Mouse (Mus musculus): ENCODE data around the gene Atp8b3.

Atp8b3 gene

DNA sequence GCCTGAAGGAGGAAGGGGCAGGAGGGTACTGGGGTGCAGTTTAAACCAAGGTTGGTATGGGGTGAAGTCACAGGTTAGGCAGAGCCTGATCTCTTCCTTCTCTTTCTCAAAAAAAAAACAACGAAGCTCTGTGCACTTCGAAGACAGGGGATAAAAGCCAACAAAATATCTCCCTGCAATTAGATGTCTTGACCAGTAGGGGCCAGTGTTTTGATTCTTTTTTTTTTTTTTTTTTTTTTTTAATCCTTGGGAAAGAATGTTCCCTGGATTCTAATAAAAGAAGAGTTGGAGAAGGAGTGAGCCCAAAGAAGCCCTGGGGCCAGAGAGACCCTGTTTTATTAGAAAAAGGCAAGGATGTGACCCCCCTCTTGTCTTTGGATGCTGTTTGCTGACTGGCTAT, 19.6 kb downstream of the Atp8b3 start:
- no peak for DNase-seq (ENCODE audit: low spot score)

DNA sequence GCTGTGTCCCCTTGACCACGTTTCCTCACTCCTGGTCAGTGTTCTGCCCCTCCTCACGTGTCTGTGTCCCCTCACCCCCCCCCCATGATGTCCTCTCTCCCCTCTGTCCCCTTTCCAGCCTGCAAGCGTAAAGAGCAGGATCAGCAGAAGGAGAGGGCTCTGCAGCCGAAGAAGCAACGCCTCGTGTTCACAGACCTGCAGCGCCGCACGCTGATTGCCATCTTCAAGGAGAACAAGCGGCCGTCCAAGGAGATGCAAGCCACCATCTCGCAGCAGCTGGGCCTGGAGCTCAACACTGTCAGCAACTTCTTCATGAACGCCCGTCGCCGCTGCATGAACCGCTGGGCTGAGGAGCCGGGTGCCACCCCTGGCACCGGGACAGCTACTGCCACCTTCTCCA, 25.2 kb downstream of the Atp8b3 start:
- DNase-seq (ENCODE audit: low spot score), result no peak

DNA sequence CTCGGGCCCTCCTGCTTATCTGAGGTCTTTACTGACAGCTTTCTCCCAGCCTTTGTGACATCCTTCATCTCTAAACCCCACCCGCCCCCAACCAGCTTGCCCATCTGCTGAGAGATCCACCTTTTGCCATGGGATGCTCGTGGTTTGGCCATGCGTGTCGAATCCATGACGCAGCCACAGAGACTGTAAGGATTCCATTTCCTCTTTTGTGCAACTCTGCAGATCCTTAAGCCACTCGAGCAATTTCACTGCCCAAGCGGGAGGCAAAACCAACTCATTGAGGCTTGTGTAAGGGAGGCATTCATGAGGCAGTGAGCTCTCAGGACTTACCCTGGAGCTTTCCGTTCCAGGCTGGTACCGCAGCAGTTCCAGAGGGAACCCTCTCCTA, 28.7 kb downstream of the Atp8b3 start:
- DNase-seq (ENCODE audit: low spot score), result no peak

DNA sequence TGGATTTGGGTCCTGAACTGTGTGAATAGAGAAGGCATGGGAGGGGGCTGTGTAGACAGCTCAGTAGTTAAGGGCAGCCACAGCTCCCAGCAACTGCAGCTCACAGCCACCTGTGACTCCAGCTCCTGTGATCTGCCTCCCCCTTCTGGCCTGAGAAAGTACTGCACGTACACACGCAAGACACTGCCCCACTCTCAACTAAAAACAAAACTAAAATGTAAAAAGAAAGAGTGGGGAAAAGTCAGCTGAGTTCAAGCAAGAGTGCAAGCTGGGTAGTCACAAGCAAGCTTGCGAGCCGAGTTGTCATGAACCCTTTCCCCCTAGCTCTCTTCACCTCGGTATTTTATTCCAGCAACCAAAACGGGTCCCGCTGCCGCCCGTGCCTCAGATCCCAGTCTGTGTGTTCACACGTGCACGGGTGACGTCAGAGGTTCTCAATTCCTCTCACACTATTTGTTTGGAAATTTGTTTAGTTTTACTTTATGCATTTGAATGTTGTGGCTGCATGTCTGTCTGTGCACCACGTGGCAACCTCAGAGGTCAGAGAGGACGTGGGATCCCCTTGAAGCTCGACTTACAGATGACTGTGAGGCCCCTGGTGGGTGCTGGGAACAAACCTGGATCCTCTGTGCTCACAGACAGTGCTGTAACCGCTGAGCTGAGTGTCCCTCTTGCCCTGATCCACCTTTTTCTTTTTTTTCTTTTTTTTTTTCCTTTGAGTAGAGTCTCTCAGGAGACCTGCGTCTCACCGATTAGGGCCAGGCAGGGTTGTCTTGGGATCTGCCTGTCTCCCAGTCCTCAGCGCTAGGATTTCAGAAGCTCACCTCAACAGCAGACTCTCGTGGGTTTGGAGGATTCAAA, 29.3 kb downstream of the Atp8b3 start:
- peak; percentile 43 for DNase-seq (ENCODE audit: low spot score)

DNA sequence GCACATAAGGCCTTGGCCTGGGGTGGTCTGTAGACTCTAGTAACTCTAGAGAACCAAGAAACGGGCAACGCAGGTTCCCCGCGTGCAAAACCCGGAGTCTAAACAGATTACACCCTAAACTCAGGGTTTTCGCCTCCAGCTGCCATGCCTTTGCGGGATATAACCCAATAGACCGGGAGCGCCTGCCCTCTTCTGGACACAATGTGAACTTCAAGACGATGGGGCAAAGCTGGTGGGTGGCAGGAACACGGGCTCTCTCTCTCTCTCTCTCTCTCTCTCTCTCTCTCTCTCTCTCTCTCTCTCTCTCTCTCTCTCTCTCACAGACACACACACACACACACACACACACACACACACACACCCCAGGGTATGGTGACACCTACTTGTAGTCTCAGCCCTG, 32.7 kb downstream of the Atp8b3 start:
- DNase-seq (ENCODE audit: low spot score), result no peak

DNA sequence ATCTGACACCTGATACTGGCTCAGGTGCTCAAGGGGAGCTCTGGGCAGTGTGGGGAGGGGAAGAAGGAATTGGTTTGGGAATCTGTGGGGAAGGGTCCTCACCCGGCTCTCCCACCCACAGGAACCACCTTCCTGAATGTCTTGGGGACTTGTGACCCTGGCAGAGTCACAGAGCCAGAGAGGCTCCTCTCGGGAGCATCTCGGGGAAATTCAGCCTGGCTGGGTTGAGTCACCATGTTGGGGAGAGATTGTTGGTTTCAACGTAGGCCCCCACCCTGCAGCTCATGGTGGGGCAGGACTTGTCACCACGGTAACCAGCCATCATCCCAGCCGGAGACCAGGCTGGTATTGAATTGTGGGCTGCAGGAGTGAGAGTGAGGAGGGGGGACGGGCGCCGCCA, 34.2 kb downstream of the Atp8b3 start:
- no peak for DNase-seq (ENCODE audit: low spot score)

DNA sequence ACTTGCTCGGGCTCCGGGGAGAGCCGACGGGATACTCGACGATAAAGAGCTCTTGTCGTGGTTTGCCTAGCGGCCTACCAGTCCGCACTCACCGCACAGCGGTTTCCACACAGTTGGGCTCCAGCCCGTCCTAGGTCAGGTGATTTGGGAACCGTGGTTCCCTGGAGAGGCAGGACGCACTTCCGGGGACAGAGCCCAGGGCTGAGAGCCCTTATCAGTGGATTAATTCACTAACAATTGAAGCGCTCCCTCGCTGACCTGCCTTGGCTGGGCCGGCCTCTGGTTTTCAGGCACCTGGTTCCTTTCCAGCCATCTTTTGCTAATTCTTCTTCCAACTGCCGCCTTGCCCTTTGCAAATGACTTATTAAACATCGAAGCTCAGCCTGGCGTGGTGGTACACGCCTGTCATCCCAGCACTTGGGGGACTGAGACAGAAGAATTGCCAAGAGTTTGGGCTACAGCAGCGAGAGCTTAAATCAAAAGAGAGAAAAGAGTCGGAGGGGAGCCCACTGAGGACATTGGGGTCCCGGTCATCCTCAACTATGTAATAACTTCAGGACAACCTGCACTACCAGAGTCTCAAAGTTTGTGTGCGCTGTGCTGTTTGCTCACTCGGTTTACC, 35.2 kb downstream of the Atp8b3 start:
- no peak for DNase-seq (ENCODE audit: low spot score)

DNA sequence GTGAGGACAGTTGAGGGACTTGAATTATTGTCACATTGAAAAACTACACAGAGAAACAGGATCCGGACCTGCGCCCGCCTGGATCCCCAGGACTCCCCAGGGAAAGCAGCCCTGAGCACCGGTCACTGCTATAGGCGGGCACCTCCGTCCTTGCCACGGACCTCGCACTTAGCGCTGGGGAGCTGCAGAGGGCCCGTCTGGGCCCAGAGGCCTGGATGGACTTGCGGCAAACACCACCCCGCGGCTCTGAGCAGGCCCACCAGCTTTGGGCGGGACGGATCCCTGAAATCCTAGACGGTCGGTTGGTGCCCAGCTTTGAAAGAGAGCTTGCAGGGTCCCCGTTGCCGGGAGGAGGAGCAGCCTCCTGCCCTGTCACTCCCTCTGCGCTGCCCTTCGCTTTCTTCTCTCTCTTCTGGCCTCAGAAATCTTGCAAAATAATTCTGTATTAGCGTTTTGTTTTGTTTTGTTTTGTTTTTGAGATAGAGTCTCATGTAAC, 36.1 kb downstream of the Atp8b3 start:
- DNase-seq (ENCODE audit: low spot score), result no peak

DNA sequence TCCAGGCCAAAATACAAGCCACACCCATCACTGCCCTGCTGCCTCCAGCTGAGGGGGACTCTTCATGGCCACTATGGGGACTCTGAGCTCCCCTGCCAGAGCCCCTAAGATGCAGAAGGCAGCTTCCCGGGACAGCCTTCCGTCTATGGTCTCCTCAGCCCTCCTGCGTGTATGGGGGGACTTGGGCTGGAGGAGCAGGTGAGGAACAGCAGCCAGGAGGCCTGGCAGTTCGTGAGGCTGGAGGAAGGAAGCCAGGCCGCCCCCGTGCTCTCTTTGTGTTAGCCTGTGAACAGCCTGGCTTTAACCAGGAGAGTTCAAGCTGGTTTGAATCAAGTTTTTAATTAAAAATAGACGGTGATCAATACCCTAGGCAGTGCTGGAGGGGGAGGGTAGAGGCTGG, 36.6 kb downstream of the Atp8b3 start:
- no peak for DNase-seq (ENCODE audit: low spot score)

DNA sequence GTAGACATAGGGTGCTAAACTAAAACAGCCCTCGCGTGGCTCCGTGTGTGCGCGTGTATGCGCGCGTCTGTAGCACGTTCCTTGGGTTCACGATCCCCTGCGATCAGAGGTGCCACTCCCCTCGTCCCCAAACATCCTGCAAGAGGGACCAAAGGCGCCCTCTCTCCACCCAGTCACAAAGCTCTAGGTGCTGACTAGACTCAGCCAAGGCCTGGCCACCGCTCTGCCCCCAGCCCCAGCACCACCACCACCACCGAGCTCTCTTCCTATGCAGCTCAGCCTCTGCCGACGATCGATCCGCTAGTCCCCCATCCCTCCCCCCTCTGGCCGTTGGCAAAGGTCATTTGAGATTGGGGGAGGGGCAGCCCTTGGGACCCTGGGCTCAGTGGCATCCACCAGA, 42.5 kb downstream of the Atp8b3 start:
- no peak for DNase-seq (ENCODE audit: low spot score)

DNA sequence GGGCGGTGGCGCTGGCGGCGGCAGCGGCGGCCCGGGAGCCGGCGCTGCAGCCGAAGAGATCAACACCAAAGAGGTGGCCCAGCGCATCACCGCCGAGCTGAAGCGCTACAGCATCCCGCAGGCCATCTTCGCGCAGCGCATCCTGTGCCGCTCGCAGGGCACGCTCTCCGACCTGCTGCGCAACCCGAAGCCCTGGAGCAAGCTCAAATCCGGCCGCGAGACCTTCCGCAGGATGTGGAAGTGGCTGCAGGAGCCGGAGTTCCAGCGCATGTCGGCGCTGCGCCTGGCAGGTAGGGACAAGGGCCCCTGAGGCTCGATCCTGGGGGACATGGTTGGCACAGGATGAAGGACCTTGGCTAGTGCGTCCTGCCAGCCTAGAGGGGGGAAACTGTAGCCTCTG, 43.0 kb downstream of the Atp8b3 start:
- DNase-seq (ENCODE audit: low spot score), result no peak

DNA sequence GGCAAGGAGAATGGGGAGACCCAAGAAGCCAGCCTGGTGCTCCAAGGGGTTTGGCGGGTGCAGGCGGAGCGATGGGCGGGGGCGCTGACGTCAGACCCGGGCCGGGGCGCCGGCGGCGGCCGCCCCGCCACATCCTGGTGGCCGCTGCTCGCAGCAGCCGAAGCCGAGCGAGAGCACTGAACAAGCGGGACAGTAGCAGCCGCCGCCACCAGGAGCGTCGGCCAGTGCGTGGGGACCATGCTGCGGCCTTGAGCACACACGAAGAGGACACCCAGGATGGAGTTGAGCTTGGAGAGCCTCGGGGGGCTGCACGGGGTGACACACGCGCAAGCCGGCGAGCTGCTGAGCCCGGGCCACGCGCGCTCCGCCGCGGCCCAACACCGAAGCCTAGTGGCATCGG, 44.2 kb downstream of the Atp8b3 start, which contains the start of gene Onecut3:
Gene Onecut3, plus strand, starts transcription at position 104 of the 400 bp plus-strand sequence.
- DNase-seq (ENCODE audit: low spot score), result no peak

DNA sequence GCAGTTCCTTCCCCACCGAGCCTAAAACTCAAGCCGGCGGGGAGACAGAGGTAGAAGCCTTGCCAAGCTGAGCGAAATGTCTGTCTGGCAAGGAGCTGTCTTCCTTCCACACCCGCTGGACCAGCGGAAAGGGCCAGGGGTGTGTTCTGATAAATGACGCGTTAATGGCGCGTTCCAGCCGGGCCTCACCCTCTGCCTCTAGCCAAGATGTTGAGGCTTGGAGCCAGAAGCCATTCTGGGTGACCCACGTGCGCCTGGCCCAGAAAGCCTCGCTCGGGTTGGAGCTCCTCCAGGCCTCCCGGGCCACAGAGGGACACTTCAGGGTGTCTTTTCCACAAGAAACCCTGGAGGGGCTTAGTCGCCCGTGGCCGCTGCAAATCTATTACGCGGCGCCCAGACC, 48.9 kb downstream of the Atp8b3 start:
- no peak for DNase-seq (ENCODE audit: low spot score)

DNA sequence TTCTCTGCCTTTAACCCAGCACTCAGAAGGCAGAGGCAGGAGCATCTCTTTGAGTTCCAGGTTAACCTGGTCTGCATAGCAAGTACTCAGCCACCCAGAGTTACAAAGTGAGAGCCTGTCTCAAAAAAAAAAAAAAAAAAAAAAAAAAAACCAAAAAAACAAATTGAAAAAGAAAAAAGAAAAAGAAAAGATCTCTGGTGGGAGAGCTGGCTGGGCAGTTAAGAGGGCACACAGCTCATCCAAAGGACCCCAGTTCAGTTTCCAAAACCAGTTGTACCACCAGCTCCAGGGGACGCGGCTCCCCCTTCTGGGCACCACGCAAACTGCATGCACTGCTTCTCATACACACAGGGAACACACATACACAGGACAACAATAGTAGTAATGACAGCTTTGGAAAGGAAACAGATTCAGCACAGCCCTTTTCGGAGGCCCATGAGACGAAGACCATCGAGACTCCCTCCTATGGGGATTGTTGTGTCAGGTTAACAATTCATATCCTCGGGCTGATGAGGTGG, 52.0 kb downstream of the Atp8b3 start:
- DNase-seq (ENCODE audit: low spot score), result no peak

DNA sequence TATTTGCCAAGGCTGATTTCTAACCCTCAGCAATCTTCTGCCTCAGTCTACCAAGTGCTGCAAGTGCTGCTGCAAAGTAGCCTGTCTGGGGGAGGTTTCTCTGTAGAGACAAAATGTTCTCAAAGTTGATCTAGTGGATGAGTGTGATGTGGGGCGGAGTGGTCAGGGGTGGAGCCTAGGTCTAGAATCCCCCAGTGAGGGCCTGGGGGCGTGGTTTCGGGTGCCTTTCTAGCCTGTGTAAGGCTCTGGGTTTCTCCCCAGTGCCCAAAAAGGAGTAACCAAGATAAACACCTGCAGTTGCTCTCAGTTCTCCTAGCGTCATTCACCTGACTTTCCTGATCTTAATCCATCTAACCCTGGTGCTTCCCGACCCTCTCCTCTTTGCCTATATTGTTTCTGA, 57.9 kb downstream of the Atp8b3 start:
- DNase-seq (ENCODE audit: low spot score), result no peak

DNA sequence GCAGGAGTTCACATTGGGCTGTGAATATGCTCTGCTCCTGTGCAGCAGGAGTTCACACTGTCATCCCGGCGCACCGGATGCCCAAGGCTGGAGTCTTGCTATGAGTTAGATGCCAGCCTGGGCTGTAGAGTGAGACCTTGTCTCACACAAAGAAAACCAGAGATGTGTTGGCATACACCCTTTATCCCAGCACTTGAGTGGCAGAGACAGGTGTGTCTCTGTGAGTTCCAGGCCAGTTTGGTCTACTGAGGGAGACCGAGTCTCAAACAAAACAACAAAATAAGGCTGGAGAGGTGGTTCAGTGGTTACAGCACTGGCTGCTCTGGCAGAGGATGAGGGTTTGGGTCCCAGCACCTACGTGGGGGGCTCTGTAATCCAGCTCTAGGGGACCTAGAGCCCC, 60.4 kb downstream of the Atp8b3 start:
- no peak for DNase-seq (ENCODE audit: low spot score)

DNA sequence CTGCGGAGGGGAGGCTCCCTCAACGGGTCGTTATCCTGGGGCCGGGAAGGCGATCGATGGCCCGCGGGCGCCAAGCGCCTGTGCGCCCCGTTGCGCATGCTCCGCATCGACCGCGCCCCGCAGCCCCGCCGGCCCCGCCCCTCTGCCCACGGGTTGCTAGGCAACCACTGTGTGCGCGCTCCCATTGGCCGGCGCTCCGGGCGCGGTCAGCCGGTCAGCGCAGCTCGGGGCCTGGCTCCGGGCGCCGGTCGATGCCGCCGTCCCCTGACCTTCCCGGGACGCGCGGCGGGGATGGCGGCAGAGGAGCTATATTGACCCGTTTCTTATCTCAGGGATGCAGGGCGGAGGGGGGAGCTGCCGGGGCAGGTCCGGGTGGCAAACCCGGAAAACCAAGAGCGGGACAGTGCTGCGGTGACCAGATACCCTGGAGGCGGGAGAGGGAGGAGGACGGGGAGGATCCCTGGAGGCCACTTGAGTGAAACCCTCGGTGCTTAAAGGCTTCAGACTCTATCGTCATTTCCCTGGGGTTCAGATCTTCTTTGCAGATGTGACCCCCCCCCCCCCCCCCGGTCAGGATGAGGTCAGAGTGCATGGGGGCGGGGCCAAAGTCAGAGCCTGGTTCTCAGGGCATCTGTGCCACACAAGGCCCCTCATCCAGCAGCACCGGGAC, 63.5 kb downstream of the Atp8b3 start:
- peak; percentile 63 for DNase-seq (ENCODE audit: low spot score)

Data from urinary bladder, postnatal 10 days (tissue).